Mouse (Mus musculus): Measurements from ENCODE around the gene Sema4b.

Gene Sema4b

GRCm38 (mm10) chr7:80186531-80187296 is at the start of gene Sema4b:
Gene Sema4b, plus strand, starts transcription at chr7:80186841.
- DNase-seq, result peak; percentile 86 to 88

DNA sequence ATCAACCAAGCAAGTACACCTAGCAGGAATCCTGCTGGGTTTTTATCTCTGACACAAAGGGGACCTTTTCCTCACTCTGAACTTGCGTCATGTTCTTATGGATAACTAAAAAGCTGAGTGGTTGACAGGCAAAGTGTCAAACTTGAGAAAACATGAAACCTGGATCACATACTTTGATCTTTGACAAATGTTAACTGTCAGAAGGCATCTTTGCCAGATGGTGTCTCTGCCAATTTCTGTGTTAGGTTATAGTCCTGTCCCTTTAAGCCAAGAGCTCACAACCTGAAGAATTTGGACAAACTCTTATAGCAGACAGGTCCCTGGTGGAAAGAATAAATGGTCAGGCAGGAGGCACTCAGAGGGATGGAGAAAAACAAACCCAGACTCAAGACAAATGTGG is 48.3 kb upstream of the Sema4b start:
- no peak for DNase-seq

DNA sequence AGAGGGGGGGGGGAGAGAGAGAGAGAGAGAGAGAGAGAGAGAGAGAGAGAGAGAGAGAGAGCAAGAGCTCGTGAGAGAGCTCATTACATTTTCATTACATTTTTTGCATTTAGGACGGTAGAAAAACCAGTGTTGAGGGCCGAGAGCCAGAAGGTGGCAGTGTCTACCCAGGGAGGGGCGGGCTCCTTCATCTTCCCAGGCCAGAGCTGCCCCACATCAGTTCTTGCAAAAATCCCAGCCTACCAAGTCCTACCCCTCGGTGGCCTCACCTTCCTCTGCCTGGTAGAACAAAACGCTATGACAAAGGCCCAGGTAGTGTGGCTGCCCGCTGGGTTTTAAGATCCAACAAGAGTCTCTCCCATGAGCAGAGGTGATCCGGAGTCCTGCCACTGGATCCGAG is 45.8 kb upstream of the Sema4b start:
- peak; percentile 80 to 85 for DNase-seq

DNA sequence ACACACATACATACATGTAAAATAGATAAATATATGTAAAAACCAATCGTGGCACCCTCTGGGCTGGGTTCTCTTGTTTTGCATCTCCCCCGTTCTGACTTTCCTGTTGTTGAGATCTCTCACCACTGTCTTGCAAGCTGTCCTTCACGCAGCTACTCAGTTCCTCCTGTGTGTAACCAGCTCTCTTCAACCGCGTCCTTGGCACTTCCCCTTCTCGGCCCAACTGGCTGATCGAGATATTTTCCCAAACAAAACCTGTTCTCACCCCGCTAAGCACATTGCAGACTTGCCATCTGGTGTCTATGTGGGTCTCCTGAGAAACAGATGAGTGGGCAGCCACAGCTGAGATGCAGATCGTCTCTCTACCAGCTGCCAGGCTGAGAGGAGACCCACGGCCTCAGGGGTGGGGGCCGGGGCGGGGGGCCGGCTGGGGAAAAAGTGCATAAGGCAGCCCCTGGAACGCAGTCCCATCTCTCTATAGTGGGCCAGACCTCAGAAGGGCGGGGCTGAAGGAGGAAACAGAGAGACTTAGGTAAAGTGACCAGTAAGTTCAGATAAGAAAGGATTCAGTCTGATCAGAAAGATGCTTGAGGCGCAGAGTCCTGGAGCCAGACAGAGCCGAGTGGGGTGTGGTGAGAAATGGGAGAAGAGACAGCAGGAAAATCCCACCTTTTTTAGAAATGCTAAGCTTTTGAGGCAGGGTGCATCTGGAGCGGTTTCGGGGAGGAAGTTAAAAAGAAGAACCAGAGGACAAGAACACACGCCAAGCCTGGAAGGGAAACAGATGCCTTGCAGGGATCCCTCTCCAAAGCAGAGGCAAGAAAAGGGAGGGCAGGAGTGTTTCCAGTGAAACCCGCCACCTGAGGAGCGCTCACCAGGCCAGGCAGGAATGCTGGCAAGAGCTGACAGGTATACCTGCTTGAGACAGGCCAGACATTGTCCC is 43.0 kb upstream of the Sema4b start:
- DNase-seq, result peak; percentile 66 to 68

- no peak for DNase-seq
Observed at GRCm38 (mm10) chr7:80144695-80145094, 41.9 kb upstream of the Sema4b start.

DNA sequence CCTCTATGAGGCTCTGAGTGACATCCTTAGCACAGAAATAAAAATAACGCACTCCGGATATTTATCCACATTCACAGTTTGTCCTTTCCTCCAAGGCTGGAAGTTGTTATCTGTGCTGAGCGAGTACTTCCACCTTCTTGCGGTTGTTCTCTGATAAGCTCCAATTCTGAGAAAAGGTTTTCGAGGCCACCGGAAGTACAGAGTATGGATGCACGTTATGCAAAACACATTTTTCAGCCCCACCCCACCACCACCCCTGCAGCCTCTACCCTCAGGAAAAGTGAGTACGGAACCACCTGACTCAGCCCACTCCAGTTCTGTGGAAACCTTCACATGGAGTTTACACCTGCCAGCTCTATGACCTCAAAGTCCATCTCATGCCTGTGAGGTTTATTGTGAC is 40.6 kb upstream of the Sema4b start:
- DNase-seq, result no peak

- peak; percentile 55 to 58 for DNase-seq
Observed at GRCm38 (mm10) chr7:80149356-80149755, 37.3 kb upstream of the Sema4b start.

DNA sequence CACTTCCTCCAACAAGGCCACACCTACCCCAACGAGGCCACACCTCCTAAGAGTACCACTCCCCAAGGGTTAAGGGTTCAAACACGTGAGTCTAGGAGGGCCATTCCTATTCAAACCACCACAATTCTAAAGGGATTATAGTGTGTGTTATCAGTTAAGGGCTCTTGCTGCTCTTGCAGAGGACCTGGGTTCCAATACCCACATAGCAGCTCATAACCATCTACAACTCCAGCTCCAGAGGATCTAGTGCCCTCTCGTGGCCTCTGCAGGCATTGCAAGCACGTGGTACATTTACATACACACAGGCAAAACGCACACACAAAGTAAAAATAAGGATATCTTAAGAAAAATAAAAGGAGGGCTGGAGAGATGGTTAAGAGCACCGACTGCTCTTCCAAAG is 34.5 kb upstream of the Sema4b start:
- DNase-seq, result peak in 1 of 2 experiments; percentile 53

GRCm38 (mm10) chr7:80152756-80153155 is 33.9 kb upstream of the Sema4b start:
- no peak for DNase-seq

- no peak for DNase-seq
Observed at GRCm38 (mm10) chr7:80154689-80155088, 32.0 kb upstream of the Sema4b start.

DNA sequence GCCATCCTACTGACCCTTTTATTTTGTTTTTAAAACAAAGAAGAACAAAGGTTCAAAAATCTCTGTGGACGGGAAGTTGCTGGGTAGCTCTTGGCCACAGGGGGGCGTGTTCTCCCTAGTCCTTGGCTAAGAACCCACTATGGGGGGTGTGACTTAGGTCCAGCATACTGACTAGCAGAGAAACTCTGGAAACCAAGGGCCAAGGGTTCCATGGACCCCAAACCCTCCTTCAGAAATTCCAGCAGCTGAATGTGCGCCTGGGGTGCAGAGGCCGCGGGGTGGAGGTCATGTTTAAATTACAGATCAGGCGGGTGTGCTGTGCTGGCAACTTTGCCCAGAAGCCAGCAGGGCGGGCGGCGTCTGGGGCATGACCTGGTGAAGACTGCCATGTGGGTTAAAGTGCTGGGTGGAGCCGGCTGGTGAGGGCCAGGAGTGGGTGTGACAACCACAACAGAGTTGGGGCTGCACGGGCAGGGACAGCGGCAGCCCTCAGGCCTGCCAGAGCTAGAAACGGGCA is 29.9 kb upstream of the Sema4b start:
- DNase-seq, result peak; percentile 41 to 69

GRCm38 (mm10) chr7:80158496-80159268 is 28.0 kb upstream of the Sema4b start:
- DNase-seq, result no peak

DNA sequence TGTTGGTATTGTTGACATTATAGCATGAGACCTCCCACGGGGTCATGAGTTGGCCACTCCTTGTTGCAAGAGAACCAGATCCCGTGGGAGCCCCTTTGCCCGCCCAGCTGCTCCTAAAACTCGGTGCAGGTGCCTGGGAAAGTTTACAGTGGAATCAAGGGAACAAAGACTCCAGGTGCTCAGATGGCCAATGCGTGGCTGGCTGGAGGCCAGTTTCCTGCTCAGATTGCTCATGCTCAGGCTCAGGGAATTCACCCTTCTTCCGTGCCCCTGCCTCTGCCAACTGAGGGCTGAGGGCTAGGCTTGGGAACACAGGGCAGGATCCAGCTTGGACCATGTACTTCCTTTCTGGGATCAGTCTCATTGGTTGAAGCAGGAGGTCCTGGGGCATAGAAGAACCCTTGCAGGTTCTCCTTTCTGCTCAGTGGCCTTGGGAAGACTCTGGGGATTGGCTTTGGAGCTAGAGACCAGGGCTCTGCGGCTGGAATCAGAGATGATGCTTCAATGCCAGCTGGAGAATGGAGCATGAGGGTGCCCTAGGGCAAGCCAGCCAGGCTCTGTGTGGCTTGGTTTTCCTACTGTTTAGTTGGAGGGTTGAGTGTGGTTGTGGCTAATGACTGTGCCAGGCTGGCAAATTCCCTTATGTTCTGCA is 26.2 kb upstream of the Sema4b start:
- peak; percentile 46 to 50 for DNase-seq

- peak in 1 of 2 experiments; percentile 68 for DNase-seq
Observed at GRCm38 (mm10) chr7:80160945-80161306, 25.7 kb upstream of the Sema4b start.

DNA sequence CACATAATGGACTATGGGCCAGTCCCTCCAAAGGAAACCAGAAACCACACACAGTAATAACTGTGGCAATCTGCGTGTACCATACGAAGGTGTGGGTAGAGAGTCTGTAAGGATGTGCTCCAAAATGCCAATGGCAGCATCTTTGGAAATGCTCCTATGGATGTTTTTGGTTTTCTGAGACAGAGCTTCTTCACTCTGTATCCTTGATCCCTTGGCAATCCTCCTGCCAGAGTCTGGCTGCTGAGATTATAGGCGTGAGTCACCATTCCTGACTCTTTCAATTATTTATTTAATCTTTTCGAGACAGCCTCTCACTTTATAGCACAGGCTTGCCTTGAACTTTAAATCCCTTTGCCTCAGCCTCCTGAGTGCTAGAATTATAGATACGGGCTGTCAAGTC is 21.2 kb upstream of the Sema4b start:
- DNase-seq, result no peak

DNA sequence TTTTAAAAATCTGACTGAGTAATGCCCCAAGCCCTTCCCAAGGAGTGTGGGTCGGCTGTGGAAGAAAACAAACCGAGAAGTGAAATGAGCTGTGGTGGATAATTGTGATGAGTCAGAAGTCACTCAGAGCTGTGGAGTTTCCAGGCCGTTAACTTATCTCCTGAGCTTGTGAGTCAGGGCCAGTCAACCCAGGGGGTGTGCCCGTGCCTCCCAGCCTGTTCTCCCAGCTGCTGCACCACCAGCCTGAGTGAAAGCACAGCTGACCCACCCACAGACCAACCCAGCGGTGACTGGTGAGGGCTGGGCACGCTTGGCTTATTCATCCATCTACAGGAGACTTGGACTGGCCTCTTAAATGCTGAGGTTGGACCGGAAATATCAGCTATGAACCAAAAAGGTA is 19.9 kb upstream of the Sema4b start:
- no peak for DNase-seq

- no peak for DNase-seq
Observed at GRCm38 (mm10) chr7:80169847-80170246, 16.8 kb upstream of the Sema4b start.

- DNase-seq, result peak; percentile 71 to 86
Observed at GRCm38 (mm10) chr7:80171345-80171744, 15.3 kb upstream of the Sema4b start.

DNA sequence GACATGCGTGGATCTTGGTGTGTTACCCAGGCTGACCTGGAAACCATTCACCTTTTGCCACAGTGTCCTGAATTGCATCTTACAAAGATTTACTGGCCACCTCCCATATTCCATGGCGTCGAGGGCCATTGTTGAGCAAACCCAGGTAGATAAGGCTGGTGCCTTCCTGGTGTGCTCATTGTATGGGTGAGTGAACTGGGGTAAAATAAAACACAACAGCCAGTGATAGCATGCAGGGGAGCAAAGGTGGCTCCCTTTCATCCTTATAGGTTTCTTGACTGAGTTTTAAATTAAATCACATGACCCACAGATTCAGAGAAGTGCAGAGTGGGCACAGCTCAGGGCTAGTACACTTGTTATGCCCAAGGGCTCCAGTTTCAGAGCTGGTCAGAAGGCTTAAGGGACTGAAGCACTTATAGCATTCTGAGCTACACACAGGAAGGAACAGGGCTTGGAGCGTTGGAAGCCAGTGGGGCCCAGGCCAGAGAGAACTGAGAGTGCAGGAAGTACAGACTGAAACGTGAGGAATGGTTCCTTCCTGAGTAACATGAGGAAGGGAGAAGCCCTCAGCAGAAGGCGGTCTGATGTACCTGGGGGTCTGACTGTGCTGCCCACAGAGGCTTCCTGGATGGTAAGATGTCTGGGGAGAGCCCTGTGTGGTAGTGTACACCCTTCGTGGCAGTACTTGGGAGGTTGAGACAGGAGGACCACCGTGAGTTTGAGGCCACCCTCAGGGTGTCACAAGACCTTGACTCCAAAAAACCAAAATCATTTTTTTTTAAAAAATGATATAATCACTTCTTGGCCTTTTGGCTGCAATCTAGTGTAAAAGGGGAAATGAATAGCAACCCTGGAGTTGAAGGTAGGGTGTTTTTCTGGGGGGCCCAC is 14.3 kb upstream of the Sema4b start:
- no peak for DNase-seq

GRCm38 (mm10) chr7:80176159-80176558 is 10.5 kb upstream of the Sema4b start:
- DNase-seq, result no peak

DNA sequence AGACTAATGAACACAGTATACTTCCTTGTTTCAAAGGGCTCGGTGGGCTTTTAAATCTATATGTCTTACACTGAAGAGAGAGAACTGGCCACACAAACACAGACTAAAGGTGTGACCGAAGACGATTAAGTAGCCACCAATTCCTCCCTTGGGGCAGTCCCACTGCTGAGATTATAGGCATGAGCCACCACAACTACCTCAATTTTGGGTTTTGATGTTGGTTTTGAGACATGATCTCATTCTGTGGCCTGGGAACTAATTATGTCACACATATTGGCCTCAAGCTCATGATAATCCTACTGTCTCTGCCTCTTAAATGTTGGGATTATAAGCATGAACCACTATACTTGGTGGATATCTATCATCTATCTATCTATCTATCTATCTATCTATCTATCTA is 9.2 kb upstream of the Sema4b start:
- DNase-seq, result no peak

All from cerebellum, postnatal 14 days (tissue).